Mouse (Mus musculus) stomach, postnatal 0 days (tissue): ENCODE results near the gene Elmo2. TPM values are rescaled to one million over a fixed set of nuclear protein-coding genes. Genes with fewer than 3 reads are reported as not detected.

ENCODE experiments used
- ATAC-seq: fragments of 200-750 bp; cut with Nextera tagmentation; 2 replicates; pipeline ENCODE4 v1.8.0; 2017; ENCODE audit not compliant: low FRiP score, low TSS enrichment
- DNase-seq: peaks from one replicate; pipeline ENCODE4 v3.0.0-alpha.2; 2016; ENCODE audit warnings: low spot score
- H3K27ac ChIP-seq: fragments of 300-500 bp; sonication (generic); replicated peaks from 2 replicates; pipeline ENCODE4 v1.5.1; 2014; ENCODE audit warnings: mild to moderate bottlenecking, control low read depth
- H3K27me3 ChIP-seq: fragments of 300-500 bp; sonication (generic); 2 replicates; pipeline ENCODE4 v1.6.1; 2014; ENCODE audit warnings: low read length; ENCODE audit not compliant: control insufficient read depth, insufficient read depth
- H3K36me3 ChIP-seq: fragments of 300-500 bp; sonication (generic); 2 replicates; pipeline ENCODE4 v1.6.1; 2014; ENCODE audit warnings: low read length, mixed read lengths; ENCODE audit not compliant: control insufficient read depth, insufficient read depth
- H3K4me1 ChIP-seq: fragments of 300-500 bp; sonication (generic); replicated peaks from 2 replicates; pipeline ENCODE4 v1.6.1; 2014; ENCODE audit warnings: antibody characterized with exemption; ENCODE audit not compliant: control insufficient read depth, insufficient read depth
- H3K4me2 ChIP-seq: fragments of 300-500 bp; sonication (generic); replicated peaks from 2 replicates; pipeline ENCODE4 v1.6.1; 2014; ENCODE audit warnings: low read depth, mild to moderate bottlenecking, control low read depth, moderate library complexity
- H3K4me3 ChIP-seq: fragments of 300-500 bp; sonication (generic); 2 replicates; pipeline ENCODE4 v1.5.1; 2014; ENCODE audit warnings: low read depth, low read length, control low read depth
- H3K9ac ChIP-seq: fragments of 300-500 bp; sonication (generic); 2 replicates; pipeline ENCODE4 v1.6.1; 2014; ENCODE audit warnings: mild to moderate bottlenecking, low read length, control low read depth, mixed read lengths
- H3K9me3 ChIP-seq: fragments of 300-500 bp; sonication (generic); 2 replicates; pipeline ENCODE4 v1.6.1; 2016; ENCODE audit warnings: low read length; ENCODE audit not compliant: control insufficient read depth
- CTCF ChIP-seq: IDR thresholded peaks from 2 replicates; pipeline ENCODE4 v1.5.1; 2016; ENCODE audit warnings: antibody characterized with exemption, low read depth, mild to moderate bottlenecking, moderate library complexity
- EP300 ChIP-seq: optimal IDR thresholded peaks from 2 replicates; pipeline ENCODE3; 2016; ENCODE audit warnings: antibody characterized with exemption
- WGBS: fragments of 180-500 bp; shearing (Covaris S2); extraction: QIAGEN DNeasy Blood & Tissue Kit; methylation state at CpG from one replicate; pipeline ENCODE4 v1.1.7; 2014; 5-methylcytosine and 5-hydroxymethylcytosine counted together
- polyA plus RNA-seq: library from polyadenylated mRNA; unstranded; fragments of >200 nt; fragmentation: Nextera tagmentation; extraction: Ambion mirVana; gene quantifications from 2 replicates; pipeline ENCODE4 v1.2.1, GENCODE M21; 2015

Gene Elmo2
- polyA plus RNA-seq, 1 experiment from 2014 or later = 22.6 TPM

- 62% methylated on average over 18 of the region's 18 CpGs for WGBS
- H3K27me3 ChIP-seq = no peaks in the 10 kb centered on the region
- ATAC-seq (no peak), DNase-seq (no peak)
- H3K9me3 ChIP-seq = no peaks in the 10 kb centered on the region
- peaks cover 4% of the 10 kb centered on the region; the same call in 1 of the 2 replicates for H3K4me1 ChIP-seq
- no peak for TF ChIP-seq CTCF
- no peak for TF ChIP-seq EP300
- peak overlapping the region; percentile 76 for H3K9ac ChIP-seq
- H3K36me3 ChIP-seq = peaks cover 12% of the 10 kb centered on the region
- H3K27ac ChIP-seq = peak overlapping the region; percentile 35; the same call in 1 of the 2 replicates
- peak overlapping the region; percentile 79 for H3K4me3 ChIP-seq
- H3K4me2 ChIP-seq = peak overlapping the region; percentile 82
Measured at GRCm38 (mm10) chr2:165286361-165287201, 39.7 kb downstream of the Elmo2 start.

- Histone ChIP-seq H3K27me3 (no peaks in the 10 kb centered on the region), H3K4me3 (no peak overlapping the region), H3K36me3 (peaks cover 16% of the 10 kb centered on the region), H3K27ac (no peak overlapping the region), H3K4me1 (peaks cover 4% of the 10 kb centered on the region; the same call in 1 of the 2 replicates), H3K4me2 (no peak overlapping the region; the same call in 1 of the 2 replicates), H3K9me3 (no peaks in the 10 kb centered on the region), H3K9ac (no peak overlapping the region)
- WGBS = 86% methylated on average over 8 of the region's 8 CpGs
- TF ChIP-seq EP300 = no peak
- no peak for TF ChIP-seq CTCF
- ATAC-seq (no peak), DNase-seq (no peak)
Measured at GRCm38 (mm10) chr2:165285621-165286020, 40.7 kb downstream of the Elmo2 start.

- DNase-seq (no peak), ATAC-seq (no peak)
- no peak overlapping the region for H3K9ac ChIP-seq
- 65% methylated on average over 3 of the region's 3 CpGs for WGBS
- H3K4me1 ChIP-seq = peaks cover 4% of the 10 kb centered on the region; the same call in 1 of the 2 replicates
- H3K36me3 ChIP-seq = peaks cover 14% of the 10 kb centered on the region
- TF ChIP-seq EP300 = no peak
- no peak for TF ChIP-seq CTCF
- H3K4me2 ChIP-seq = no peak overlapping the region
- H3K27ac ChIP-seq = no peak overlapping the region
- H3K9me3 ChIP-seq = no peaks in the 10 kb centered on the region
- H3K4me3 ChIP-seq = no peak overlapping the region
- no peaks in the 10 kb centered on the region for H3K27me3 ChIP-seq
Measured at GRCm38 (mm10) chr2:165285034-165285433, 41.2 kb downstream of the Elmo2 start.

- ATAC-seq (no peak), DNase-seq (no peak)
- WGBS = 82% methylated on average over 7 of the region's 7 CpGs
- Histone ChIP-seq H3K4me2 (no peak overlapping the region), H3K4me1 (peaks cover 4% of the 10 kb centered on the region; the same call in 1 of the 2 replicates), H3K9ac (no peak overlapping the region), H3K36me3 (peaks cover 9% of the 10 kb centered on the region; the same call in 1 of the 2 replicates), H3K9me3 (no peaks in the 10 kb centered on the region), H3K27ac (no peak overlapping the region), H3K4me3 (no peak overlapping the region), H3K27me3 (no peaks in the 10 kb centered on the region)
- TF ChIP-seq CTCF (no peak), EP300 (no peak)
Measured at GRCm38 (mm10) chr2:165284377-165284776, 41.9 kb downstream of the Elmo2 start.

- H3K4me3 ChIP-seq = no peak overlapping the region
Measured at GRCm38 (mm10) chr2:165283644-165284043, 42.6 kb downstream of the Elmo2 start.

More at GRCm38 (mm10) chr2:165283644-165284043, 42.6 kb downstream of the Elmo2 start:
- DNase-seq (no peak), ATAC-seq (no peak)
- Histone ChIP-seq H3K27ac (no peak overlapping the region), H3K4me1 (peaks cover 4% of the 10 kb centered on the region; the same call in 1 of the 2 replicates), H3K9me3 (no peaks in the 10 kb centered on the region), H3K4me2 (no peak overlapping the region), H3K36me3 (peaks cover 9% of the 10 kb centered on the region; the same call in 1 of the 2 replicates), H3K9ac (no peak overlapping the region), H3K27me3 (no peaks in the 10 kb centered on the region)
- TF ChIP-seq EP300 (no peak), CTCF (no peak)
- WGBS = 89% methylated on average over 3 of the region's 3 CpGs
